Mouse (Mus musculus): ENCODE data around the gene Rora.

Rora gene

DNA sequence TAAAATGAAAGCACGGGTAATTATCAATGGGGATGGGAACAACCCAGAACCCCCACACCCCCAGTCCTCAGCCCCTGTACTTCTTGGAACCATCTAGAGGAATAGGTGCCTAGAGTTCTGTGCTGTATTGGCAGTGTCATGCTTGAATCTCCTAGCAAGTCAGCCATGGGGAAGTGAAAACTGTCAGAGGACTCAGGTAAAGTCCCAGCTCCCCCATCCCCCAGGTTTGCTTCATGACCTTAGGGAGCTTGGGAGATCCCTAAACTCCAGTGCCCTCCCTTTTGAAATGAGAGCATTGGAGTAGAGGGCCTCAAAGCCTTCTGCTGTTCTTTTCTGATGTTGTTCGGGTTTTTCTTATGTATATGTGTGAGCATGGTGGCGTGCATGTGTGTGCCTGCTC lies 294.6 kb downstream of the Rora start:
- in situ Hi-C loops (cut with MboI, MseI) = no loop called here

DNA sequence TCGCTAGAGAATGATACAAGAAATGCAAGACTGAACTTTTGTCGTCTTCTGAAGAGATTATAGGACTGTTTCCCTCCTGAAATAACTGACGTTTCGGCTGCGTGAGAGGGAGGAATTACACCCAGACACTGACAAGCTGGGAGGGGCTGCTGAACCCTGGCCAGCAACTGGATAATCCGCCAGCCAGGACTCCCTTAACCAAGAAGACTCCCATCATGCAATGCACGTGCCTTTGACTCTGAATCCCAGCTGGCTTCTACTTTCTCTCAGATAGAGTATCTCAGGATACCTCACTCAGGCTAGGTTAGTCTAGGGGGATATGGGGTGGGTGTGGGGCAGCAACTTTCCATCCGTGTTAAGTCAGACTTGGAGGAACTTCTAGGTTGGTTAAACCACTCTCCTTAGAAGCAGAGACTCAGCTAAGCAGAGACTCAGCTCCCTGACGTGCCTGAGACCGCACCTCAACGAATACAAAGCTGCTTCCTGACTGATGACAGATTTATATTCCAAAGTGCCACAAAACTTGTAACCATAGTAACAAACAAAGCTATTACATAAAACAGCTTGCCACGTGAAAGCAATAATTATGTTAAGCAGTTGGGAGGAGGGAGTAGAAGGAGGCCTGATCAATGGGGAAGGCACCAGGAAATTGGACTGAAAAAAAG lies 302.8 kb downstream of the Rora start:
- in situ Hi-C loops (cut with MboI, MseI) = no loop called here

DNA sequence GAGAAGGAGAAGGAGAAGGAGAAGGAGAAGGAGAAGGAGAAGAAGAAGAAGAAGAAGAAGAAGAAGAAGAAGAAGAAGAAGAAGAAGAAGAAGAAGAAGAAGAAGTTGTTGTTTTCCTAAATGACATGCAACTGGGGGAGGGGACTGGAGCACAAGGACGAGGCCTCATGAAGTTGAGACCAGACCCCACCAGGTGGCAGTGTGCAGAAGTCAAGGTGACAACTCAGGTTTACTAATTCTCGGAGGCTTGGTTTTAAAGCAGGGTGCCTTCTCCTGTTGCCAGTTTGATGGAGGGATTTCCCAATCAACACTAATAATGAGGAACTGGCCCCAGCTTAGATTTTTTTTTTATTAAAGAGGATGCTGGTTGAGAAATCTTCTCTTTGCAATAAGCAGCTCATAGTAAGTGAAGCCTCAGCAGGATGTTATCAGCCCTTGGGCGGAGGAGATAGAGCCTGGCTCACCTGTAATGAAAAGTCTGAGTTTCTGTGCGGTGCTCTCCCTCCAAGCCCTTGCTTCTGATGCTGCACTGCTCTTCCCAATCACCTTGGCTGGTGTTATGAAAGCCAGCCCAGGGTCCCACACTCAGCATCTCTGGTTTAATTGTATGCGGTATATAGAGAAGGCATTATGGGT lies 303.5 kb downstream of the Rora start:
- in situ Hi-C loops (cut with MboI, MseI) = no loop called here

GRCm38 (mm10) chr9:68957793-68958192 lies 304.2 kb downstream of the Rora start:
- in situ Hi-C loops (cut with MboI, MseI) = no loop called here

GRCm38 (mm10) chr9:68958919-68959318 lies 305.3 kb downstream of the Rora start:
- in situ Hi-C loops (cut with MboI, MseI) = no loop called here

GRCm38 (mm10) chr9:68963898-68964297 lies 310.3 kb downstream of the Rora start:
- in situ Hi-C loops (cut with MboI, MseI) = loop anchor here (5.0 kb wide), 1 partner anchor 333 kb away; no protein-coding TSS in a partner anchor

DNA sequence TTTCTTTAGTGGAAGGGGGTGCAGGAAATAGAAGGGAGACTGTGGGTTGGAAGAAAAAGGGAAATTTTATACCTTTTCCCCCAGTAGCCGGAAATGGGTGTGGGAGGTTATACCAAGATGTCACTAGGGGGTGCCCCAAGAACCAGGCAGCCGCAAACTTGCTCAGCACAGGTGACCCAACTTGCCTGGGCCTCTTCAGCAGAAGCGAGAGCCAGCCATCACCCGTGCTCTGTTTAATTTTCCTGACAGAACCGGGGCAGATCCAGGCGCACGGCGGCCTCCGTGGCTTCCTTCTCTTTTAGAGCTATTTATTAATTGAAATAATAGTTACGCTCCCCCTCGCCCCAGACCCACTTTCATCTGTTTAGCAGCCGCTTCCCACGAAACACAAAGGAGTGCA lies 313.0 kb downstream of the Rora start:
- in situ Hi-C loops (cut with MboI, MseI) = no loop called here

DNA sequence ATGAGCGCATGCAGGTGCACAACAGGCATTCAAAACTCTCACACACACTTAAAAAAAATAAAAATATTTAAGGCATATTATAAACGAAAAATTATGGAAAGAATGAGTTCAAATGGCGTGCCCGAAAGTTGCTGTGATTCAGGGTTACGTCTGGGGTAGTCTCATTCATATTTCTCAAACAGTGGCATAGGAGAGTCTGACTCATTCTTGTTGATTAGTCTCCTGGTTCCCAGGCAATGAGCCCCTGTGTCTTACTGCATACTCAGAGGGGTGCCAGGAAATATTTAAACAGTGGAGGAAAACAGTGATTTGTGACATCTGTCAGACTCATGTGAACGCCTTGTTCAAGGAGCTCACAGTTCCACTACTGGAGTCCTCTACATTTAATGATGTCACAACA lies 316.5 kb downstream of the Rora start:
- in situ Hi-C loops (cut with MboI, MseI) = no loop called here

GRCm38 (mm10) chr9:68972277-68972676 lies 318.7 kb downstream of the Rora start:
- in situ Hi-C loops (cut with MboI, MseI) = no loop called here

DNA sequence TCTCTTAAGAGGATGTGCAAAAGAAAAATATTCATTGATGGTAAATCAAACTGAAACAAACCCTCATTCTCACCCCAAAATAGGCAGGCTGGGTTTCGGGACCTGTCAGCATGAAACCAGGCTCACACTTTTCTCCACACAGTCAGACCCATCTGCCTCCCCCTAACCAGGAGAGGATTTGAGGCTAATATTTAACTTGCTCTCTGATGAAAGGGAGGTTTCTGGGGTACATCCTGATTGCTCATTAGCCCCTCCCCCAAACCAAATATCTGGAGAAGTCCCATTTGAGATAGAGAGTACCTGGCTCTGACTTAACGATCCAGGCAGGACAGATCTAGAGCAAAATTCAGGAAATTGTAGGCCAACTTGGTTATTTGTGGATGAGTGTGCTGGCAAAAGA lies 320.9 kb downstream of the Rora start:
- in situ Hi-C loops (cut with MboI, MseI) = no loop called here

GRCm38 (mm10) chr9:68976136-68976535 lies 322.6 kb downstream of the Rora start:
- in situ Hi-C loops (cut with MboI, MseI) = no loop called here

- in situ Hi-C loops (cut with MboI, MseI) = no loop called here
Measured at GRCm38 (mm10) chr9:68976851-68977250, 323.3 kb downstream of the Rora start.

DNA sequence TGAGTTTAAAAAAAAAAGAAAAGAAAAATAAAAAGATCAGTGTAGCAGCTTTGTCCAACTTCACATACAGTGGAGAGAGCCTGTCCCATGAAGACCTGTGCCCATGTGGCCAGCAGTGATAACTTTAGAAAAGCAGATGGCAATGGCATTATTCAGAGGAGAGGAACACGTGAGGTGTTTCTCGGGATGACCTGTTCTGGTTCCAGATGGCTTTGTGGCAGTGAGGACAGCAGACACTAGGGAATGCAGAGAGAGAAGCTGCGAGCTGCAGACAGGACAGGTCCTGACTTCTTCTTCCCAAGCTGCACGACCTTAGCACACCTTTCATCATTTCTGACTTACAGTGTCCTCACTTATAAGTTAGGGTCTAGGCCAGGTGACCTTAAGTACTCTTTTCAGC lies 325.1 kb downstream of the Rora start:
- in situ Hi-C loops (cut with MboI, MseI) = no loop called here

- in situ Hi-C loops (cut with MboI, MseI) = no loop called here
Measured at GRCm38 (mm10) chr9:68980041-68980440, 326.5 kb downstream of the Rora start.

DNA sequence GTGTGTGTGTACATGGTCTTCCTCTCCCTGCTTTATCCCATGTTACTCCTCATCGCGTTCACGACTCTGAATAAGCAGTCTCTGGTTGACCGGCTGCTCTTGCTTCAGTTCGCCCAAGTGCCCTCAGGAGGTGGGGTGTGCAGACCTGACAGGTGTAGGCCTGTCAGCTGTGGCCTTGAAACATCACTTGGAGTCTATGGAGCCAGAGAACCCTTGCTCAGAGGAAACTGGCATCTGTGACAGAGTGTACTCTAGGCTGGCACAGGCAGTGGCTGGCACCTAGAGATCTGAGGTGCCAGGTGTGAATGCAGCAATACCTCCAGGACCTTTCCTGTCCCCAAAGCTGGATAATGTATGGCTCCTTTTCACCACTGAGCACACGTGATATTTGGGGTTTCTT lies 331.5 kb downstream of the Rora start:
- in situ Hi-C loops (cut with MboI, MseI) = no loop called here

DNA sequence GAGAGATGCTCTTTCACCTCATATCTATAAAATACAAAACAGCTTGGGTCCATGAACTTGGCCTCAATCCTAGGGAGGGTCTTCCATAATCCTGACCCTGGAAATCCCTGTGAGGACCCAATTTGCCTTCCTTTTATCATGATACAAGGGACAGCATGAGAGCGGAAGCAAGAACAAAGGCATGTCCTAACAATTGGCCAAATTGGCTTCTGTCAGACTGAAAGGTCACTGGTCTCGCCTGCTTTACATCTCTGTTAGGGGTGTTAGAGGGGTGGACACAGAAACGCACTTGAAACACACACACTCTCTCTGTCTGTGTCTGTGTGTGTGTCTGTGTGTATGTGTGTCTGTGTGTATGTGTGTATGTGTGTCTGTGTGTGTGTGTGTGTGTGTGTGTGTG lies 332.2 kb downstream of the Rora start:
- in situ Hi-C loops (cut with MboI, MseI) = no loop called here

GRCm38 (mm10) chr9:68987290-68988042 lies 333.9 kb downstream of the Rora start:
- in situ Hi-C loops (cut with MboI, MseI) = no loop called here

DNA sequence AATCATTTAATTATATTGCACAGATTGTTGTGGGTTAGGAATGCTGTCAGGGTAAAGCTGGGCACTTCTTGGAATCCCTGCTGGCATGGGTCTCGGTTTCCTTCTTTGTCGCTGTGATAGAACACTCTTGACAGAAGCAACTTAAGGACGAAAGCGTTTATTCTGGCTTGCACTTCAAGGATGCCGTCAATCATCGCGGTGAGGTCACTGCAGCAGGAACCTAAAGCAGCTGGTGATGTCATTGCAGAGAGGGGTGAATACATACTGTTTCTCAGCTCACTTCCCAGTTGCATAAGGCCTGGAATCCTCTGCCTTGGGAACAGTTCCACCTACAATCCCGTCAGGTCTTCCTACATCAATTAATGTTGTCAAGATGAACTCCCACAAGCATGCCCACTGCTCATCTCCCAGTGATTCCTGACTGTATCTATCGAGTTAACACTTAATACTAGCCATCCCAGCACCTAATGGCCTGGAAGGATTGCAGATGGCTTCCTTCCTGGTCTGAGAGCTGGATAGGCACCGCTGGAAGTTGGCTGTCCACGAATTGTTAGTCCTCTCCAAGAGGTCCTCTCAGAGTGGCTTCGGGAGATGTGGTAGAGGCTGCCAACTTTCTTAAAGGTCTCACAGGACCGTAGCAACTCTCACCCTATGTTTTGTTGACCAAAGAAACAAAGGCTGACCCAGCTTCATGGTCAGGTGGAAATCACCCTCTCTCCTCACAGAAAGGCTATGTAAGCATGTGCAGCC lies 334.8 kb downstream of the Rora start:
- in situ Hi-C loops (cut with MboI, MseI) = no loop called here

GRCm38 (mm10) chr9:68989885-68990449 lies 336.4 kb downstream of the Rora start:
- in situ Hi-C loops (cut with MboI, MseI) = no loop called here

- in situ Hi-C loops (cut with MboI, MseI) = no loop called here
Measured at GRCm38 (mm10) chr9:68993881-68994280, 340.3 kb downstream of the Rora start.

DNA sequence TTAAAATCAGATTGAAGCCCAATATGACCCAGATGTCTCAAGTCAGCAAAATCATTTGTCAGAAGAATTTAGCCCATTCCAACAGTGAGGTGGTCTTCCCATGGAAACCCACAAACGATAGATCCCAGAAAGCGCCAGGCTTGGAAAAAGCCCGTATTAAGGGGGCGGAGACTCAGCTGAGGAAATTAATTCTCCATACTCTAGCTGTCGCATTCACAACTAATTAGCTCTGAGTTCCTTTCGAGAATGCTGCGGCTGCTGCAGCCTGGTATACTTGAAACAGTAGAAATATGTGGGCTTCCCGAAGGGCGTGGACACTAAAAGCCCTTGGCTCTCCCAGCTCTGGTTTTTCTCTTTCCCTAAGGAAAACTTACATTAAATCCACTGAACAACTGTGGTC lies 345.4 kb downstream of the Rora start:
- in situ Hi-C loops (cut with MboI, MseI) = no loop called here

GRCm38 (mm10) chr9:69004514-69004913 lies 350.9 kb downstream of the Rora start:
- in situ Hi-C loops (cut with MboI, MseI) = no loop called here
